In genomic region chr5:92291652-92292414, GRCm38 (mm10) we compare ENCODE assay signal across 31 mouse cellular contexts. TPM values are rescaled to one million over a fixed set of nuclear protein-coding genes. Genes with fewer than 3 reads are reported as not detected.
A peak's percentile ranks its signal among the peaks of the same experiment; 100 is the strongest.
DNase-seq lines count a peak whose midpoint lies in the region; ATAC-seq and TF ChIP-seq lines count a peak whose summit lies in the region.
"Had no signal": no experiment of that assay in that cellular context is flagged by ENCODE, and none has a peak within 500 bp of the region (broad histone marks: within the 10 kb centered on the region; RNA-seq: fewer than 3 reads in every experiment).

No protein-coding gene starts in this region.

- TF ChIP-seq CTCF in intestine, postnatal 0 days (IDR thresholded peaks at IDR 0.05; ENCODE audit: low read depth): no peak
- no peak for TF ChIP-seq CTCF in heart, adult 2 months (IDR thresholded peaks at IDR 0.05)

- peaks cover 61% of the 10 kb centered on the region for H3K36me3 ChIP-seq in intestine, postnatal 0 days (ENCODE audit: control insufficient read depth, insufficient read depth)
- peaks cover 28% of the 10 kb centered on the region for H3K36me3 ChIP-seq in stomach, embryonic 16.5 days (ENCODE audit: control insufficient read depth, insufficient read depth, low read length)
- H3K36me3 ChIP-seq in hindbrain, embryonic 16.5 days (ENCODE audit: control insufficient read depth, insufficient read depth, low read length): peaks cover 39% of the 10 kb centered on the region
- H3K36me3 ChIP-seq in heart, adult 2 months (ENCODE audit: control insufficient read depth, insufficient read depth, low read length): no peaks in the 10 kb centered on the region

- no peaks in the 10 kb centered on the region for H3K27me3 ChIP-seq in intestine, postnatal 0 days (replicated peaks; ENCODE audit: control insufficient read depth, insufficient read depth, low read length)
- H3K27me3 ChIP-seq in stomach, embryonic 16.5 days (ENCODE audit: control insufficient read depth, insufficient read depth, low read length): no peaks in the 10 kb centered on the region
- H3K27me3 ChIP-seq in hindbrain, embryonic 16.5 days (replicated peaks; ENCODE audit: control insufficient read depth, insufficient read depth, low read length): no peaks in the 10 kb centered on the region
- H3K27me3 ChIP-seq in heart, adult 2 months (ENCODE audit: control insufficient read depth, insufficient read depth, low read length): no peaks in the 10 kb centered on the region
- H3K27me3 ChIP-seq: CH12.LX; embryonic facial prominence, embryonic 13.5 days; forebrain, embryonic 12.5 days; heart, embryonic 15.5 days; hindbrain, embryonic 15.5 days; limb, embryonic 13.5 days had no signal

- no peaks in the 10 kb centered on the region for H3K79me2 ChIP-seq in heart, adult 2 months (replicated peaks; ENCODE audit: control insufficient read depth, insufficient read depth, low read length)

- peak overlapping the region; percentile 81 for H3K27ac ChIP-seq in intestine, postnatal 0 days (ENCODE audit: low read depth, low read length)
- peak overlapping the region; percentile 4; the same call in 1 of the 2 replicates for H3K27ac ChIP-seq in stomach, embryonic 16.5 days (ENCODE audit: low read length)
- H3K27ac ChIP-seq in hindbrain, embryonic 16.5 days (ENCODE audit: low read depth, low read length): no peak overlapping the region
- no peak overlapping the region for H3K27ac ChIP-seq in heart, adult 2 months
- H3K27ac ChIP-seq: embryonic facial prominence, embryonic 13.5 days; forebrain, embryonic 12.5 days; heart, embryonic 15.5 days; hindbrain, embryonic 15.5 days; kidney, postnatal 0 days; limb, embryonic 13.5 days had no signal

- intact Hi-C loops in heart, adult 2 months (cut with DNase I): no loop called here

- peak overlapping the region; percentile 37 for H3K4me2 ChIP-seq in intestine, postnatal 0 days (replicated peaks; ENCODE audit: low read depth)
- no peak overlapping the region for H3K4me2 ChIP-seq in stomach, embryonic 16.5 days (ENCODE audit: low read depth, low read length)
- no peak overlapping the region for H3K4me2 ChIP-seq in hindbrain, embryonic 16.5 days (ENCODE audit: low read length)
- H3K4me2 ChIP-seq: embryonic facial prominence, embryonic 13.5 days; forebrain, embryonic 12.5 days; heart, embryonic 15.5 days; hindbrain, embryonic 15.5 days; limb, embryonic 13.5 days had no signal

- 41% methylated on average over 6 of the region's 6 CpGs for WGBS in intestine, postnatal 0 days
- 78% methylated on average over 6 of the region's 6 CpGs for WGBS in stomach, embryonic 16.5 days
- WGBS in hindbrain, embryonic 16.5 days: 94% methylated on average over 6 of the region's 6 CpGs
- 92% methylated on average over 6 of the region's 6 CpGs for WGBS in heart, adult 2 months

- H3K9me3 ChIP-seq in intestine, postnatal 0 days (ENCODE audit: control insufficient read depth): no peaks in the 10 kb centered on the region
- H3K9me3 ChIP-seq in stomach, embryonic 16.5 days (replicated peaks; ENCODE audit: control insufficient read depth, low read length): no peaks in the 10 kb centered on the region
- no peaks in the 10 kb centered on the region for H3K9me3 ChIP-seq in hindbrain, embryonic 16.5 days (ENCODE audit: control insufficient read depth, low read length)
- H3K9me3 ChIP-seq: embryonic facial prominence, embryonic 13.5 days; forebrain, embryonic 12.5 days; G1E; heart, embryonic 15.5 days; hindbrain, embryonic 15.5 days; limb, embryonic 13.5 days had no signal

- TF ChIP-seq EP300 in heart, adult 2 months (IDR thresholded peaks at IDR 0.05; ENCODE audit: insufficient read depth, low read depth, low read length): no peak

- H3K9ac ChIP-seq in intestine, postnatal 0 days (ENCODE audit: low read depth, low read length): peak overlapping the region; percentile 17; the same call in 1 of the 2 replicates
- H3K9ac ChIP-seq in stomach, embryonic 16.5 days (ENCODE audit: low read length): no peak overlapping the region
- H3K9ac ChIP-seq in hindbrain, embryonic 16.5 days (ENCODE audit: low read depth, low read length): no peak overlapping the region
- no peak overlapping the region for H3K9ac ChIP-seq in heart, adult 2 months (ENCODE audit: low read depth, low read length)
- H3K9ac ChIP-seq: embryonic facial prominence, embryonic 13.5 days; forebrain, embryonic 12.5 days; heart, embryonic 15.5 days; hindbrain, embryonic 15.5 days; limb, embryonic 13.5 days had no signal

- no peak for TF ChIP-seq POLR2A in heart, adult 2 months (IDR thresholded peaks at IDR 0.05; ENCODE audit: insufficient read depth, low read depth, low read length)

- peak; percentile 10 for DNase-seq in kidney, postnatal 14 days
- DNase-seq in kidney, postnatal 10 days: no peak
- no peak for DNase-seq in heart, adult 2 months
- DNase-seq: adrenal gland, adult 8-10 months; B cell, adult 2 months; cerebellum, adult 18-20 months; cerebellum, postnatal 36 days; embryo, embryonic 11 days; gastrocnemius, postnatal 36 days; heart, postnatal 36 days; lung, adult 18-20 months; midbrain, embryonic 14.5 days; thymus, postnatal 36 days had no signal

- 0 out of 2 replicates have a peak, but pooled peaks have one; percentile 22 for ATAC-seq in granulocyte monocyte progenitor cell, adult 5-6 weeks (replicated peaks; ENCODE audit: poor library complexity, severe bottlenecking)
- ATAC-seq in intestine, postnatal 0 days: peak; percentile 94
- ATAC-seq in stomach, embryonic 16.5 days (ENCODE audit: insufficient read depth, low FRiP score): peak; percentile 80; the same call in 1 of the 2 replicates
- no peak for ATAC-seq in hindbrain, embryonic 16.5 days

- H3K4me1 ChIP-seq in intestine, postnatal 0 days (replicated peaks; ENCODE audit: control insufficient read depth, insufficient read depth, low read length): no peaks in the 10 kb centered on the region; the same call in 1 of the 2 replicates
- no peaks in the 10 kb centered on the region for H3K4me1 ChIP-seq in stomach, embryonic 16.5 days (ENCODE audit: control insufficient read depth, insufficient read depth, low read length)
- H3K4me1 ChIP-seq in hindbrain, embryonic 16.5 days (ENCODE audit: control insufficient read depth, insufficient read depth, low read depth, low read length): no peaks in the 10 kb centered on the region
- H3K4me1 ChIP-seq in heart, adult 2 months (ENCODE audit: control insufficient read depth, insufficient read depth, low read length): no peaks in the 10 kb centered on the region
- H3K4me1 ChIP-seq: embryonic facial prominence, embryonic 13.5 days; forebrain, embryonic 12.5 days; heart, embryonic 15.5 days; hindbrain, embryonic 15.5 days; limb, embryonic 13.5 days had no signal

- no peak overlapping the region for H3K4me3 ChIP-seq in intestine, postnatal 0 days (ENCODE audit: low read depth, low read length)
- no peak overlapping the region for H3K4me3 ChIP-seq in stomach, embryonic 16.5 days (replicated peaks; ENCODE audit: low read length)
- no peak overlapping the region for H3K4me3 ChIP-seq in hindbrain, embryonic 16.5 days (ENCODE audit: low read length)
- no peak overlapping the region for H3K4me3 ChIP-seq in heart, adult 2 months
- H3K4me3 ChIP-seq: embryonic facial prominence, embryonic 13.5 days; erythroblast, embryonic 14.5 days; forebrain, embryonic 12.5 days; heart, embryonic 15.5 days; hindbrain, embryonic 15.5 days; limb, embryonic 13.5 days had no signal

RNA-seq across cellular contexts. Expression of gene Naaa, which starts 13.9 kb away (rescaled TPM):
- total RNA-seq in granulocyte monocyte progenitor cell, adult 5-6 weeks (2014; fragmentation: Nextera tagmentation): 5.8 and 17.9 TPM in 2 replicates
- total RNA-seq in granulocyte monocyte progenitor cell, adult 5-6 weeks (2017): 7.2 and 11.9 TPM in 2 replicates
- 19.8 and 22.4 TPM in 2 replicates for polyA plus RNA-seq in intestine, postnatal 0 days (2015; fragmentation: Nextera tagmentation; extraction: Ambion mirVana)
- polyA plus RNA-seq in stomach, embryonic 16.5 days (2015; fragmentation: Nextera tagmentation; extraction: Ambion mirVana): 21.4 and 22.1 TPM in 2 replicates
- polyA plus RNA-seq in hindbrain, embryonic 16.5 days (2015; fragmentation: Nextera tagmentation; extraction: Ambion mirVana): 23.8 and 28.5 TPM in 2 replicates
- 10 to 100 TPM; 14.2 to 16.1 TPM for total RNA-seq in heart, adult 2 months (2021)
- 16.8 and 20.4 TPM in 2 replicates for polyA plus RNA-seq in heart, adult 2 months (2012; rRNA removed)

RNA-seq across cellular contexts. Expression of gene Sdad1, which starts 18.4 kb away (rescaled TPM):
- 41.2 and 46.9 TPM in 2 replicates for total RNA-seq in granulocyte monocyte progenitor cell, adult 5-6 weeks (2014; fragmentation: Nextera tagmentation)
- 67.5 and 84.2 TPM in 2 replicates for total RNA-seq in granulocyte monocyte progenitor cell, adult 5-6 weeks (2017)
- 15.8 and 17.3 TPM in 2 replicates for polyA plus RNA-seq in intestine, postnatal 0 days (2015; fragmentation: Nextera tagmentation; extraction: Ambion mirVana)
- polyA plus RNA-seq in stomach, embryonic 16.5 days (2015; fragmentation: Nextera tagmentation; extraction: Ambion mirVana): 31.3 and 33.3 TPM in 2 replicates
- 27.0 and 27.1 TPM in 2 replicates for polyA plus RNA-seq in hindbrain, embryonic 16.5 days (2015; fragmentation: Nextera tagmentation; extraction: Ambion mirVana)
- 10 to 100 TPM; 10.9 TPM for total RNA-seq in heart, adult 2 months (2021)
- 6.1 and 7.0 TPM in 2 replicates for polyA plus RNA-seq in heart, adult 2 months (2012; rRNA removed)

RNA-seq across cellular contexts. Expression of gene Ppef2, which starts 35.8 kb away (rescaled TPM):
- not detected in 2 replicates for total RNA-seq in granulocyte monocyte progenitor cell, adult 5-6 weeks (2014; fragmentation: Nextera tagmentation)
- not detected in 2 replicates for total RNA-seq in granulocyte monocyte progenitor cell, adult 5-6 weeks (2017)
- polyA plus RNA-seq in intestine, postnatal 0 days (2015; fragmentation: Nextera tagmentation; extraction: Ambion mirVana): 0.16 and 0.27 TPM in 2 replicates
- polyA plus RNA-seq in stomach, embryonic 16.5 days (2015; fragmentation: Nextera tagmentation; extraction: Ambion mirVana): 0.48 and 0.60 TPM in 2 replicates
- polyA plus RNA-seq in hindbrain, embryonic 16.5 days (2015; fragmentation: Nextera tagmentation; extraction: Ambion mirVana): 0.62 and 0.68 TPM in 2 replicates
- not detected for total RNA-seq in heart, adult 2 months (2021)
- polyA plus RNA-seq in heart, adult 2 months (2012; rRNA removed): 0.44 and 0.74 TPM in 2 replicates
- total RNA-seq: gastrocnemius, adult 18-20 months; gastrocnemius, postnatal 36 days; heart, postnatal 36 days; megakaryocyte-erythroid progenitor cell, adult 5-6 weeks had no signal
- polyA plus RNA-seq: erythroblast, embryonic 14.5 days; G1E; heart, embryonic 15.5 days; neural tube, embryonic 11.5 days had no signal

RNA-seq across cellular contexts. Expression of gene Cxcl9, which starts 36.0 kb away (rescaled TPM):
- not detected in 2 replicates for total RNA-seq in granulocyte monocyte progenitor cell, adult 5-6 weeks (2014; fragmentation: Nextera tagmentation)
- total RNA-seq in granulocyte monocyte progenitor cell, adult 5-6 weeks (2017): 0.22 and 0.52 TPM in 2 replicates
- 0.05 and 0.18 TPM in 2 replicates for polyA plus RNA-seq in intestine, postnatal 0 days (2015; fragmentation: Nextera tagmentation; extraction: Ambion mirVana)
- polyA plus RNA-seq in stomach, embryonic 16.5 days (2015; fragmentation: Nextera tagmentation; extraction: Ambion mirVana): not detected in 2 replicates
- not detected in 2 replicates for polyA plus RNA-seq in hindbrain, embryonic 16.5 days (2015; fragmentation: Nextera tagmentation; extraction: Ambion mirVana)
- total RNA-seq in heart, adult 2 months (2021): 1 to 10 TPM; 2.8 to 3.0 TPM
- polyA plus RNA-seq in heart, adult 2 months (2012; rRNA removed): 12.2 and 21.0 TPM in 2 replicates
- total RNA-seq: CH12.LX; G1E; left cerebral cortex, adult 18-20 months; left cerebral cortex, postnatal 25 days; megakaryocyte-erythroid progenitor cell, adult 5-6 weeks had no signal
- polyA plus RNA-seq: embryonic facial prominence, embryonic 13.5 days; erythroblast, embryonic 14.5 days; forebrain, embryonic 12.5 days; G1E; heart, embryonic 15.5 days; hindbrain, embryonic 15.5 days; midbrain, embryonic 14.5 days; neural tube, embryonic 11.5 days had no signal

RNA-seq across cellular contexts. Expression of gene Art3, which starts 39.8 kb away (rescaled TPM):
- total RNA-seq in granulocyte monocyte progenitor cell, adult 5-6 weeks (2014; fragmentation: Nextera tagmentation): 1.1 TPM in 1 of 2 replicates, not detected in the other
- total RNA-seq in granulocyte monocyte progenitor cell, adult 5-6 weeks (2017): 4.8 TPM in 1 of 2 replicates, not detected in the other
- polyA plus RNA-seq in intestine, postnatal 0 days (2015; fragmentation: Nextera tagmentation; extraction: Ambion mirVana): 12.7 and 13.5 TPM in 2 replicates
- polyA plus RNA-seq in stomach, embryonic 16.5 days (2015; fragmentation: Nextera tagmentation; extraction: Ambion mirVana): 6.7 and 7.3 TPM in 2 replicates
- polyA plus RNA-seq in hindbrain, embryonic 16.5 days (2015; fragmentation: Nextera tagmentation; extraction: Ambion mirVana): 6.4 and 6.7 TPM in 2 replicates
- 100 to 1,000 TPM; 622 to 797 TPM for total RNA-seq in heart, adult 2 months (2021)
- 268 and 420 TPM in 2 replicates for polyA plus RNA-seq in heart, adult 2 months (2012; rRNA removed)
- total RNA-seq: megakaryocyte-erythroid progenitor cell, adult 5-6 weeks had no signal
- polyA plus RNA-seq: erythroblast, embryonic 14.5 days; G1E had no signal

Comparison
In these comparisons a context has a peak if more than half of its experiments do, and no peak if none do; other contexts are left out.
1. H3K27ac ChIP-seq: peak in intestine, postnatal 0 days (single experiment) and stomach, embryonic 16.5 days (single experiment); none in hindbrain, embryonic 16.5 days (single experiment) and heart, adult 2 months (single experiment).